Mouse (Mus musculus) liver, embryonic 12.5 days (tissue): ENCODE measurements around the gene Supt3. TPM values are rescaled to one million over a fixed set of nuclear protein-coding genes. Genes with fewer than 3 reads are reported as not detected.

Source experiments
- ATAC-seq: fragments of 200-750 bp; cut with Nextera tagmentation; 2 replicates; pipeline ENCODE4 v1.8.0; 2017; ENCODE audit warnings: moderate number of reproducible peaks, mild to moderate bottlenecking, moderate library complexity
- H3K27ac ChIP-seq: fragments of 300-500 bp; sonication (generic); 2 replicates; pipeline ENCODE4 v1.5.1; 2016; ENCODE audit warnings: mild to moderate bottlenecking
- H3K27me3 ChIP-seq: fragments of 300-500 bp; sonication (generic); replicated peaks from 2 replicates; pipeline ENCODE4 v1.6.1; 2016; ENCODE audit warnings: mild to moderate bottlenecking, moderate library complexity
- H3K36me3 ChIP-seq: fragments of 300-500 bp; sonication (generic); 2 replicates; pipeline ENCODE4 v1.6.1; 2016; ENCODE audit warnings: mild to moderate bottlenecking, moderate library complexity
- H3K4me1 ChIP-seq: fragments of 300-500 bp; sonication (generic); 2 replicates; pipeline ENCODE4 v1.6.1; 2016
- H3K4me2 ChIP-seq: fragments of 300-500 bp; sonication (generic); 2 replicates; pipeline ENCODE4 v1.6.1; 2016; ENCODE audit warnings: mild to moderate bottlenecking, moderate library complexity
- H3K4me3 ChIP-seq: fragments of 300-500 bp; sonication (generic); 2 replicates; pipeline ENCODE4 v1.5.1; 2016; ENCODE audit warnings: mild to moderate bottlenecking, moderate library complexity
- H3K9ac ChIP-seq: fragments of 300-500 bp; sonication (generic); 2 replicates; pipeline ENCODE4 v1.6.1; 2016; ENCODE audit warnings: mild to moderate bottlenecking, moderate library complexity
- H3K9me3 ChIP-seq: fragments of 300-500 bp; sonication (generic); replicated peaks from 2 replicates; pipeline ENCODE4 v1.6.1; 2016; ENCODE audit warnings: mild to moderate bottlenecking, moderate library complexity
- WGBS: fragments of 180-500 bp; shearing (Covaris S2); methylation state at CpG from one replicate; pipeline ENCODE4 v1.1.7; 2016; ENCODE audit not compliant: insufficient replicate concordance; 5-methylcytosine and 5-hydroxymethylcytosine counted together
- polyA plus RNA-seq: library from polyadenylated mRNA; unstranded; fragments of >200 nt; fragmentation: Nextera tagmentation; extraction: Ambion mirVana; gene quantifications from 2 replicates; pipeline ENCODE4 v1.2.1, GENCODE M21; 2016

Gene Supt3
- polyA plus RNA-seq, 1 experiment from 2014 or later = 11.1 TPM

DNA sequence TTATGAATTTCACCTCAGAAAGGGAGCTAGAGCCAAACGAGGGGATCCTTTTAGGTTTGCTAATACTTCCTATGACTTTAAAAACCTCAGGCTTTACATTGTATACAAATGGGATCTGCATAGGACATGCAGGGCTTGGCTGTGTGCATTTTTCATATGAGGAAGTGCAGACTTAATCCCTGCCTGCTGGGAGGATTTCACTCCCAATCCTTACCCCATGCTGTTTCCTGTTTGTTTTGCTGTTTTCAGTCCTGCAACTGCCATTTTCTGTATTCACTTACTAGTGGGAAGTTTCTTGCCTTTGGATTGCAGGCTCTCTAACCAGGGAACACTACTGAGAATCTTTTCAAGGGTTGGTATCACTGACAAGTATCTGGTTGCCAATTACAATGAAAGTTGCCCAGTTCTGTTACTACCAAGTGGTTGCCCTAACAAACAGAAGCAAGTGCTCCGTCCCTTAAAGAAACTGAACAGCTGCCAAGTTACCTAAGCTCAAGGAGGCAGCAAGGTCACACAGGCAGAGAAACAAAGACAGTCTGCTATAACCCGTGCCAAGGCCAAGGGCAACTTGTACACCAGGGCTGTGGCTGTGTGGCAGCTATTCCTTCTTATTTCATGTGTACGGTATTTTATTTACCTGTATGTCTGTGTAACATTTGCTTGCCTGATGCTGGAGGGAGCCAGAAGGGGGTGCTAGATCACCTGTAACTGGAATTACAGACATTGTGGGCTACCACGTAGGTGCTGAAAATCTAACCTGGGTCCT lies 12.2 kb downstream of the Supt3 start:
- no peaks in the 10 kb centered on the region for H3K27me3 ChIP-seq
- 72% methylated on average over 5 of the region's 5 CpGs for WGBS
- no peak overlapping the region for H3K4me2 ChIP-seq
- H3K9ac ChIP-seq = no peak overlapping the region
- no peaks in the 10 kb centered on the region for H3K4me1 ChIP-seq
- no peaks in the 10 kb centered on the region for H3K9me3 ChIP-seq
- H3K4me3 ChIP-seq = no peak overlapping the region
- no peak overlapping the region for H3K27ac ChIP-seq
- H3K36me3 ChIP-seq = peaks cover 10% of the 10 kb centered on the region
- no peak for ATAC-seq

- Histone ChIP-seq H3K36me3 (peaks cover 10% of the 10 kb centered on the region), H3K4me3 (no peak overlapping the region), H3K4me2 (no peak overlapping the region), H3K9ac (no peak overlapping the region), H3K9me3 (no peaks in the 10 kb centered on the region), H3K4me1 (no peaks in the 10 kb centered on the region), H3K27ac (no peak overlapping the region), H3K27me3 (no peaks in the 10 kb centered on the region)
- ATAC-seq = no peak
- WGBS = 63% methylated on average over 12 of the region's 12 CpGs
Measured at GRCm38 (mm10) chr17:44792218-44792917, 15.4 kb downstream of the Supt3 start.

DNA sequence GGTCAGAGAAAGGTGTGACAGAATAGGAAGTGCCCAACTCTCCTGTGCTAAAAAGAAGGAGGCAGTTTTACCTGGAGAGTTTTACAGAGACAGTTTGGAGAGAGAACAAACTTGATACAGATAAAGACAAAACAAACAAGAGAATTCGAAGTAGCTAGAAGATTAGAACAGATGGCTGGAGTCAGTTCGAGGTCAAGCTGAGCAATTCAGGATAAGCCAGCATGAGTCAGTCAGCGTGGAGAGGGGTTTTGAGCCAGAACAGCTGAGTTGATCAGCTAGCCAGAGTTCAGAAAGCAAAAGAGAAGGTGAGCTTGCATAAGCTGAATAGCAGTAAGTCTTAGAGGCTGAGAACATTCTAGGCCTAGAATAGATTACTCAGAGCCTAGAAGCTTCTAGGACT lies 20.4 kb downstream of the Supt3 start:
- Histone ChIP-seq H3K27ac (no peak overlapping the region), H3K4me1 (no peaks in the 10 kb centered on the region), H3K9ac (no peak overlapping the region), H3K4me2 (no peak overlapping the region), H3K27me3 (no peaks in the 10 kb centered on the region), H3K4me3 (no peak overlapping the region), H3K36me3 (0 out of 2 replicates have a peak, but pooled peaks cover 2% of the 10 kb centered on the region), H3K9me3 (no peaks in the 10 kb centered on the region)
- no peak for ATAC-seq
- 40% methylated on average over 3 of the region's 3 CpGs for WGBS

GRCm38 (mm10) chr17:44807031-44807430 lies 30.1 kb downstream of the Supt3 start:
- WGBS = 62% methylated on average over 1 of the region's 1 CpGs
- Histone ChIP-seq H3K9me3 (no peaks in the 10 kb centered on the region), H3K4me2 (no peak overlapping the region), H3K36me3 (no peaks in the 10 kb centered on the region), H3K4me1 (no peaks in the 10 kb centered on the region), H3K4me3 (no peak overlapping the region), H3K27me3 (no peaks in the 10 kb centered on the region), H3K9ac (no peak overlapping the region), H3K27ac (no peak overlapping the region)
- no peak for ATAC-seq

- Histone ChIP-seq H3K4me3 (no peak within 1 kb of the TSS), H3K4me2 (peak within 1 kb of the TSS; percentile 0; the same call in 1 of the 2 replicates), H3K9ac (no peak within 1 kb of the TSS), H3K36me3 (no peaks in the 10 kb centered on the region), H3K27me3 (no peaks in the 10 kb centered on the region), H3K4me1 (peaks cover 5% of the 10 kb centered on the region; the same call in 1 of the 2 replicates), H3K9me3 (no peaks in the 10 kb centered on the region), H3K27ac (no peak within 1 kb of the TSS)
- 28% methylated on average over 3 of the region's 3 CpGs for WGBS
- ATAC-seq = no peak
Measured at GRCm38 (mm10) chr17:44814508-44815175, 37.7 kb downstream of the Supt3 start, which contains the start of gene Runx2. Gene Runx2 (minus strand): TSS chr17:44814797.

GRCm38 (mm10) chr17:44818825-44819224 lies 41.9 kb downstream of the Supt3 start:
- 42% methylated on average over 2 of the region's 2 CpGs for WGBS

GRCm38 (mm10) chr17:44819816-44820215 lies 42.9 kb downstream of the Supt3 start:
- no peaks in the 10 kb centered on the region for H3K36me3 ChIP-seq
- no peak overlapping the region for H3K4me3 ChIP-seq
- ATAC-seq = no peak
- H3K27me3 ChIP-seq = no peaks in the 10 kb centered on the region
- H3K9me3 ChIP-seq = no peaks in the 10 kb centered on the region
- no peak overlapping the region for H3K9ac ChIP-seq
- WGBS = 55% methylated on average over 4 of the region's 4 CpGs
- H3K4me2 ChIP-seq = no peak overlapping the region
- no peak overlapping the region for H3K27ac ChIP-seq
- no peaks in the 10 kb centered on the region for H3K4me1 ChIP-seq

More at GRCm38 (mm10) chr17:44818825-44819224, 41.9 kb downstream of the Supt3 start:
- H3K4me1 ChIP-seq = peaks cover 5% of the 10 kb centered on the region; the same call in 1 of the 2 replicates
- no peak for ATAC-seq
- no peaks in the 10 kb centered on the region for H3K9me3 ChIP-seq
- no peaks in the 10 kb centered on the region for H3K36me3 ChIP-seq
- H3K27me3 ChIP-seq = no peaks in the 10 kb centered on the region
- no peak overlapping the region for H3K4me2 ChIP-seq
- no peak overlapping the region for H3K27ac ChIP-seq
- H3K4me3 ChIP-seq = no peak overlapping the region
- H3K9ac ChIP-seq = no peak overlapping the region

DNA sequence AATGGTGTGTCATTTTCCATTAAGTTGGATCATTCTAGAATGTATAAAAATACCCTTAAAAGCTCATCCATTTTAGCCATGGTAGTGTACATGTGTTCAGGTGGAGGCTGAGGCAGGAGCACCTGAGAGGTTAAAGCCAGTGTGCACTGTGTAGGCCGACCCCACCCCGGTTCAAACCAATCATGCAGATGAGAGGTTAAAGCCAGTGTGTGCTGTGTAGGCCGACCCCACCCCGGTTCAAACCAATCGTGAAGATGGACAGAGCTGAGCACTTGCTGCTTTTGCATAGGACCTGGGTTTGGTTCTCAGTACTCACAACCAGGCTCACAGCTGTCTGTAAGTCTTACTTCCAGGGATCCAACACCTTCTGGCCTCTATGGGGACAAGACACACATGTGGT lies 45.0 kb downstream of the Supt3 start:
- H3K27me3 ChIP-seq = no peaks in the 10 kb centered on the region
- ATAC-seq = 0 out of 2 replicates have a peak, but pooled peaks have one; percentile 63
- no peak overlapping the region for H3K9ac ChIP-seq
- no peak overlapping the region for H3K27ac ChIP-seq
- no peak overlapping the region for H3K4me3 ChIP-seq
- WGBS = 76% methylated on average over 5 of the region's 5 CpGs
- no peaks in the 10 kb centered on the region for H3K36me3 ChIP-seq
- peaks cover 9% of the 10 kb centered on the region for H3K4me1 ChIP-seq
- H3K9me3 ChIP-seq = no peaks in the 10 kb centered on the region
- H3K4me2 ChIP-seq = no peak overlapping the region

GRCm38 (mm10) chr17:44827124-44827523 lies 50.2 kb downstream of the Supt3 start:
- WGBS = 50% methylated on average over 3 of the region's 3 CpGs
- Histone ChIP-seq H3K4me2 (0 out of 2 replicates have a peak overlapping the region, but pooled peaks have one; percentile 52), H3K36me3 (no peaks in the 10 kb centered on the region), H3K9me3 (no peaks in the 10 kb centered on the region), H3K27me3 (no peaks in the 10 kb centered on the region), H3K4me1 (peaks cover 41% of the 10 kb centered on the region), H3K27ac (peak overlapping the region; percentile 88), H3K9ac (no peak overlapping the region), H3K4me3 (no peak overlapping the region)
- peak; percentile 63; the same call in 1 of the 2 replicates for ATAC-seq

GRCm38 (mm10) chr17:44827964-44828363 lies 51.0 kb downstream of the Supt3 start:
- peak overlapping the region; percentile 7; the same call in 1 of the 2 replicates for H3K4me3 ChIP-seq
- no peaks in the 10 kb centered on the region for H3K27me3 ChIP-seq
- H3K4me1 ChIP-seq = peaks cover 46% of the 10 kb centered on the region
- peak overlapping the region; percentile 88 for H3K27ac ChIP-seq
- H3K9me3 ChIP-seq = no peaks in the 10 kb centered on the region
- H3K36me3 ChIP-seq = no peaks in the 10 kb centered on the region
- WGBS = 45% methylated on average over 4 of the region's 4 CpGs
- peak; percentile 96 for ATAC-seq
- peak overlapping the region; percentile 52 for H3K4me2 ChIP-seq
- peak overlapping the region; percentile 48 for H3K9ac ChIP-seq

GRCm38 (mm10) chr17:44829587-44829986 lies 52.6 kb downstream of the Supt3 start:
- H3K9ac ChIP-seq = no peak overlapping the region
- no peaks in the 10 kb centered on the region for H3K36me3 ChIP-seq
- ATAC-seq = 0 out of 2 replicates have a peak, but pooled peaks have one; percentile 33
- H3K27ac ChIP-seq = peak overlapping the region; percentile 88
- no peaks in the 10 kb centered on the region for H3K9me3 ChIP-seq
- peak overlapping the region; percentile 52 for H3K4me2 ChIP-seq
- H3K4me1 ChIP-seq = peaks cover 46% of the 10 kb centered on the region
- H3K4me3 ChIP-seq = no peak overlapping the region
- H3K27me3 ChIP-seq = no peaks in the 10 kb centered on the region
- 42% methylated on average over 3 of the region's 3 CpGs for WGBS

DNA sequence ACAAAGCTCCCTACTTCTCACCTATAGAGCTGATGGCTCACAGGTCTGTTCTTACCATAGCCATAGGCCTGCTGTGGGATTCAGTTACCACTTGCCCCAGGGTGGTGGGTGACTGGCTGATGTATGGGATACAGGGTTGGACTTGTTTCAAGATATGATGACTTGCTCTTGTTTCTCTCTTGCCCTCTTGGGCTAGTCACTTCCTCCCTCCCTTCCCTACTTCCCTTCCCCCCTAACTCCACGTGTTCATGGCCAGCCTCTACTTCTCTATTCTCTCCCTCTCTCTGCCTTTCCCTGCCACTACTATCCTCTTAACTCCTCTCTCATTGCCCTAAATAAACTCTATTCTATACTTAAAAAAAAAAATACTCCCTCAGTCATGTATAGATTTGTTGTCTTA lies 54.2 kb downstream of the Supt3 start:
- Histone ChIP-seq H3K4me1 (peaks cover 44% of the 10 kb centered on the region), H3K27me3 (no peaks in the 10 kb centered on the region), H3K9ac (no peak overlapping the region), H3K9me3 (no peaks in the 10 kb centered on the region), H3K4me2 (no peak overlapping the region), H3K27ac (no peak overlapping the region), H3K4me3 (no peak overlapping the region), H3K36me3 (no peaks in the 10 kb centered on the region)
- WGBS = 30% methylated on average over 1 of the region's 1 CpGs
- ATAC-seq = no peak
